Mouse (Mus musculus) lung, embryonic 14.5 days (tissue): Measurements from ENCODE around the gene 6430548M08Rik. TPM values are rescaled to one million over a fixed set of nuclear protein-coding genes. Genes with fewer than 3 reads are reported as not detected.
A peak's percentile ranks its signal among the peaks of the same experiment; 100 is the strongest.

ENCODE experiments used
- ATAC-seq: fragments of 200-750 bp; cut with Nextera tagmentation; 2 replicates; pipeline ENCODE4 v1.8.0; 2017; ENCODE audit warnings: mild to moderate bottlenecking, moderate TSS enrichment, moderate library complexity; ENCODE audit not compliant: insufficient read depth
- DNase-seq: peaks from one replicate; pipeline ENCODE4 v3.0.0-alpha.2; 2015
- H3K27ac ChIP-seq: fragments of 300-500 bp; sonication (generic); 2 replicates; pipeline ENCODE4 v1.5.1; 2014; ENCODE audit warnings: low read depth, mild to moderate bottlenecking, moderate library complexity
- H3K27me3 ChIP-seq: fragments of 300-500 bp; sonication (generic); 2 replicates; pipeline ENCODE4 v1.6.1; 2014; ENCODE audit warnings: low read length, control low read depth; ENCODE audit not compliant: insufficient read depth
- H3K36me3 ChIP-seq: fragments of 300-500 bp; sonication (generic); 2 replicates; pipeline ENCODE4 v1.6.1; 2014; ENCODE audit warnings: control low read depth; ENCODE audit not compliant: insufficient read depth
- H3K4me1 ChIP-seq: fragments of 300-500 bp; sonication (generic); 2 replicates; pipeline ENCODE4 v1.6.1; 2014; ENCODE audit warnings: antibody characterized with exemption, control low read depth; ENCODE audit not compliant: insufficient read depth
- H3K4me2 ChIP-seq: fragments of 300-500 bp; sonication (generic); 2 replicates; pipeline ENCODE4 v1.6.1; 2014; ENCODE audit warnings: mild to moderate bottlenecking
- H3K4me3 ChIP-seq: fragments of 300-500 bp; sonication (generic); 2 replicates; pipeline ENCODE4 v1.5.1; 2014; ENCODE audit warnings: low read depth, low read length
- H3K9ac ChIP-seq: fragments of 300-500 bp; sonication (generic); 2 replicates; pipeline ENCODE4 v1.6.1; 2014
- H3K9me3 ChIP-seq: fragments of 300-500 bp; sonication (generic); 2 replicates; pipeline ENCODE4 v1.6.1; 2016; ENCODE audit warnings: low read depth, low read length, control low read depth
- CTCF ChIP-seq: IDR thresholded peaks from 2 replicates; pipeline ENCODE4 v1.5.1; 2016; ENCODE audit warnings: antibody characterized with exemption, low read depth
- WGBS: fragments of 180-500 bp; shearing (Covaris S2); extraction: QIAGEN DNeasy Blood & Tissue Kit; methylation state at CpG from one replicate; pipeline ENCODE4 v1.1.7; 2014; 5-methylcytosine and 5-hydroxymethylcytosine counted together
- polyA plus RNA-seq: library from polyadenylated mRNA; unstranded; fragments of >200 nt; fragmentation: Nextera tagmentation; extraction: Ambion mirVana; gene quantifications from 2 replicates; pipeline ENCODE4 v1.2.1, GENCODE M21; 2014

Gene 6430548M08Rik
- polyA plus RNA-seq, 1 experiment from 2014 or later = 7.1 TPM

DNA sequence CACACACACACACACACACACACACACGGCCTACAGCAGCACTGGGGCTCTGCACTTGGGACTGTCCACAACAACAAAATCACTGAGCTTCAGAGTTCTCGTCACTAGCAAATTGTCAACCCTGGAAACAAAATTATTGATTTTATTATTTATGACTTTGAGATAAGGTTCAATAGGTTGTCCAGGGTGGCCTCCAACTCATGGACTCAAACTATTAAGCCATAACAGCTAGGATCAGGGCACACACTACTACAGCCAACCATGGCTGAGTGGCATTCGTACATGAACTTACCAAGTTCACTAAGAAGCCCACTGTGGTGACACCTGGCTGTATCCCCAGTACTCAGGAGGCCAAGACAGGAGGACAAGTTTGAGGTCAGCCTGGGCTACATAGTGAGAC lies 20.8 kb upstream of the 6430548M08Rik start:
- no peak for TF ChIP-seq CTCF
- H3K9ac ChIP-seq = no peak overlapping the region
- no peak for DNase-seq
- 86% methylated on average over 3 of the region's 3 CpGs for WGBS
- no peaks in the 10 kb centered on the region for H3K9me3 ChIP-seq
- peaks cover 36% of the 10 kb centered on the region for H3K36me3 ChIP-seq
- H3K4me1 ChIP-seq = no peaks in the 10 kb centered on the region
- no peak for ATAC-seq
- no peak overlapping the region for H3K4me3 ChIP-seq
- no peaks in the 10 kb centered on the region for H3K27me3 ChIP-seq
- H3K4me2 ChIP-seq = no peak overlapping the region
- no peak overlapping the region for H3K27ac ChIP-seq

DNA sequence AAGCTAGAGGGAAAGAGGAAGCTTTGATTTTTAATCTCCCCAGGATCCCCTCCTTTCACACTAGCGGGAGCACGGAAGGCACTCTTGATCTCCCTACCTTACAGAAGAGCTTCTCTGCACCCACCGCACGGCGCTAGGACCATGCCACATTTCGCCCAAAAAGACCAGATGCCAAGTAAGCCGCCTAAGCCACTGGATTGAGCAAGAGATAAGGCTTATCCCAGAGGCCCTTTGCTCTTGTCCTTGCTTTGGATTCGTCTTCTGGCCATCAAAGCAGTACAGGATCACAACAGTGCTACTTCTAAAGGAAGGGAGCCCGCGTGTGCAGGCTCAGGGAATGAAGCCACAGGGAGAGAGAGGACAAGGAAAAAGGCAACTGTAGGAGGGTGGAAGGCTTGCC lies 19.2 kb upstream of the 6430548M08Rik start:
- H3K27ac ChIP-seq = no peak overlapping the region
- TF ChIP-seq CTCF = no peak
- no peaks in the 10 kb centered on the region for H3K4me1 ChIP-seq
- peaks cover 29% of the 10 kb centered on the region for H3K36me3 ChIP-seq
- H3K27me3 ChIP-seq = no peaks in the 10 kb centered on the region
- no peak overlapping the region for H3K9ac ChIP-seq
- no peak overlapping the region for H3K4me3 ChIP-seq
- no peak overlapping the region for H3K4me2 ChIP-seq
- no peaks in the 10 kb centered on the region for H3K9me3 ChIP-seq
- WGBS = 82% methylated on average over 10 of the region's 10 CpGs
- ATAC-seq (no peak), DNase-seq (no peak)

DNA sequence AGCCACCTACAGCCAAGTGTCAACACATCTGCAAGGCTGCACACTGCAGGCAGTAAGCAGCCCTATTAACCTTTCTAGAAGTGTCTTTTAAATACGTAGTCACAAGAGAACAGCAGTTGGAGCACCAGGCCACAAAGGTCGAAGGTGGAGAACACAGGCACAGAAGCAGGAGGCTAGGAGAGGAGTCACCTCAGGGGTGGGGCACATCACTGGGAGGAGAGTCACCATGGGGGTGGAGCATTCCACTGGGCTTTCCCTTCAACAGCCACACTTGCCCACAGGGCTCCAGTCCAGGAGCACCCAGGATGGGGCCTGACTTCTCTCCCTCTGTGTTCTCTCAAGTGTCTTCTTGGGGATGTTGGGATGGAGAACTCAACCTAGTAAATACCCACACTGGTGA lies 17.5 kb upstream of the 6430548M08Rik start:
- Histone ChIP-seq H3K4me1 (0 out of 2 replicates have a peak, but pooled peaks cover 5% of the 10 kb centered on the region), H3K9ac (no peak overlapping the region), H3K4me2 (no peak overlapping the region), H3K36me3 (peaks cover 15% of the 10 kb centered on the region), H3K27ac (no peak overlapping the region), H3K27me3 (no peaks in the 10 kb centered on the region), H3K4me3 (no peak overlapping the region), H3K9me3 (no peaks in the 10 kb centered on the region)
- ATAC-seq (no peak), DNase-seq (no peak)
- 67% methylated on average over 2 of the region's 2 CpGs for WGBS
- TF ChIP-seq CTCF = no peak

DNA sequence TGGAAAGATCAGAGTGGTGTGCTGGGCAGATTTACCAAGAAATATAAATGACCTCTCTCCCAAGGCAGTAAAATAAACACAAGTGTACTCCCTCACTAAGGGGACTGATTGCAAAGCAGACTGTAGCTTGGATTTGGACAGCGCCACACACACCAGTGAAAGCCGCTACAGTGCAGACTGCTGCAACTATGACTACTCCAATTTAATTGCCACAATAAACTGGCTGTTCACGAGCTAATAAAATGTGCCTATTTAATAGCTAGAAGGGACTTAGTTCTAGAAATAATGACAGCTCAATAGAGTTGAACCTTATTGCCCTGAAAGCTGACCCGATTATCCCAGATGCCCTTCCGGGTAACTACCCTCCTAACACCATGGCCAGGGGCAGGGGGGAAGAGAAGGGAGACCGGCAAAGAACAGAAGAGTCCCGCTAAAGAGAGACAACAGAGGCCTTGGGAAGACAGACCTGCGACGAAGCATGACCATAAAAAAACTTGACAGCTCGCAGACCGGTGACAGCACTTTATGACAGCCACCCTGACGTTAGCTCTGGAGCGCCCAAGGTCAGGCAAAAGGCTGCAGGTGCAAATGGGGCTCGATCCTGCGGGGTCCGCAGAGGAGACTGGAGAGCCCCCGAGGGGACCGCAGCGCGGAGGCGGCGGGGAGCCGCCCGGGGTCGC lies 13.4 kb upstream of the 6430548M08Rik start:
- 5% methylated on average over 25 of the region's 25 CpGs for WGBS
- Histone ChIP-seq H3K9me3 (no peaks in the 10 kb centered on the region), H3K4me2 (peak overlapping the region; percentile 95), H3K9ac (peak overlapping the region; percentile 85), H3K36me3 (no peaks in the 10 kb centered on the region; the same call in 1 of the 2 replicates), H3K27me3 (no peaks in the 10 kb centered on the region), H3K27ac (peak overlapping the region; percentile 93; the same call in 1 of the 2 replicates), H3K4me3 (peak overlapping the region; percentile 94), H3K4me1 (peaks cover 13% of the 10 kb centered on the region; the same call in 1 of the 2 replicates)
- 0 out of 2 replicates have a peak, but pooled peaks have one; percentile 14 for ATAC-seq
- DNase-seq = no peak
- TF ChIP-seq CTCF = no peak

DNA sequence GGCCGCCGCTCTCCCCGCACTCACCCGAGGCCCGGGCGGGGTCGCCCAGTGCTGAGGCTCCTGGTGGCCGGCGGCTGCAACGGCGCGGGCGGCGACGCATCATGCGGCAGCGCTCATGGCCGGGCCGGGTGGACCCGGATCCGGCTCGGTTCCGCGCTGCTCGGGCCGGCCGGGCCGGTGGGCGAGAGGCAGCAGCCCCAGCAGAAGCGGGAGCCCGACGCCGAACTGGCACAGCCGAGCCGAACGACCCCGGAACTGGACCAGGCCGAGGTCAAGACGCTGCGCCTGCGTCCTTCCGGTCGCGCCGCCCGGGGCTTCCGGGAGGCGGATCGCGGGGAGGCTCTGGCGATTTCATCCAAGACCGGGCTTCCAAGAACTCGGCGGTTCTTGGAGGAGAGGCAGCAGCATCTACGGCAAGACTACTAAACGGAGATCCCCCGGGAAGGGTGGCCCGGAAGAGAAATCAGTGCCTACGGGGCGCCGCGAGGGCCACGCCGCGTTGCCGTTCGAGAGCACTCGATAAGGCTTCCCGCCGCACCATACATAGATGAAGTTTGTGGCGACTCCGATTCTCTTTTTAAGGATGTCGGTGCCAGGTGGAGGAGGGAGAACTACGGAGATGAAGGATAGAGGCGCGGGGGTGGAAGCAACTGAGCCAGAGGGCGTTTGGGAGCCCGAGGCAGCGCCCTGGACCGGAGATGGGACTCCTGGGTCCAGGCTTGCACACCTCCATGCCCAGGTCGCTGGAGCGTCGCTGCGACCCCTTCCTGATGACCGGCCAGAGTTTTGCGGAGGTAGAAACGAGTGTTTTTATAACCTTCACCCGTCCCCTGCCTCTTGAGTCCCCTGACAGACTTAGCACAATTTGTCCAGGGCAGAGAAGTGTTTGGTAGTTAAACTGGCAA lies 12.6 kb upstream of the 6430548M08Rik start, which contains the start of gene Zdhhc7:
Zdhhc7 (minus strand) TSS at position 415 of the 905 bp plus-strand sequence.
- H3K36me3 ChIP-seq = no peaks in the 10 kb centered on the region; the same call in 1 of the 2 replicates
- under 1% methylated on average over 88 of the region's 88 CpGs for WGBS
- H3K27ac ChIP-seq = peak within 1 kb of the TSS; percentile 93
- H3K4me3 ChIP-seq = peak within 1 kb of the TSS; percentile 94
- H3K4me2 ChIP-seq = peak within 1 kb of the TSS; percentile 95
- H3K9ac ChIP-seq = peak within 1 kb of the TSS; percentile 85
- H3K27me3 ChIP-seq = no peaks in the 10 kb centered on the region
- ATAC-seq (peak; percentile 75), DNase-seq (peak; percentile 85)
- TF ChIP-seq CTCF = no peak
- H3K4me1 ChIP-seq = peaks cover 13% of the 10 kb centered on the region; the same call in 1 of the 2 replicates
- no peaks in the 10 kb centered on the region for H3K9me3 ChIP-seq

DNA sequence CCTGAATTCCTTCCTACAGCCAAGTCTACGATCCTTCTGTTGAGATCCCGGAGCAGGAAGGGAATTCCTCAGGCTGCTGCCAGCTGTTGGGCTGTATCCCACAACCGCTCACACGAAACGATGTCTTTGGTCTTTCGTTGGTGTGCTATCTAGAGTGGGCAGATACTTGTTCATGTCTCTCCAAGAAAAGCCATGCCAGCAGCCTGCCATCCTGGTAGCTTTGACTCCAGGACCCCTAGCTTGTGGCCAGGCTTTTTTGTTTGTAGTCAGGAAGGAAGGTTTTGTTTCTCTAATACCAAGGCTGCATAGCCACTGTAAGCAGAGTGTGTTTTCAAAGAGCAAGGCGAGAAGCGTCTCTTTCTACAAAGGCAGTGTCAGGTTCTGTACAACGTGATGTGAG lies 10.0 kb upstream of the 6430548M08Rik start:
- Histone ChIP-seq H3K27me3 (no peaks in the 10 kb centered on the region), H3K9ac (no peak overlapping the region), H3K36me3 (no peaks in the 10 kb centered on the region; the same call in 1 of the 2 replicates), H3K4me2 (peak overlapping the region; percentile 95; the same call in 1 of the 2 replicates), H3K4me3 (no peak overlapping the region), H3K9me3 (no peaks in the 10 kb centered on the region), H3K4me1 (peaks cover 13% of the 10 kb centered on the region; the same call in 1 of the 2 replicates), H3K27ac (peak overlapping the region; percentile 52; the same call in 1 of the 2 replicates)
- 76% methylated on average over 9 of the region's 9 CpGs for WGBS
- no peak for TF ChIP-seq CTCF
- peak; percentile 10 for DNase-seq
- no peak for ATAC-seq
